Mouse (Mus musculus) midbrain, embryonic 10.5 days (tissue): ENCODE results near the gene Sec22c. TPM values are rescaled to one million over a fixed set of nuclear protein-coding genes. Genes with fewer than 3 reads are reported as not detected.
A peak's percentile ranks its signal among the peaks of the same experiment; 100 is the strongest.

Source experiments
- DNase-seq: peaks from one replicate; pipeline ENCODE4 v3.0.0-alpha.2; 2017; ENCODE audit warnings: low spot score
- H3K27ac ChIP-seq: fragments of 300-500 bp; sonication (generic); replicated peaks from 2 replicates; pipeline ENCODE4 v1.5.1; 2016; ENCODE audit warnings: mild to moderate bottlenecking
- H3K27me3 ChIP-seq: fragments of 300-500 bp; sonication (generic); 2 replicates; pipeline ENCODE4 v1.6.1; 2016; ENCODE audit warnings: low read depth, mild to moderate bottlenecking; ENCODE audit not compliant: poor library complexity, severe bottlenecking
- H3K36me3 ChIP-seq: fragments of 300-500 bp; sonication (generic); 2 replicates; pipeline ENCODE4 v1.6.1; 2016; ENCODE audit warnings: mild to moderate bottlenecking, moderate library complexity
- H3K4me1 ChIP-seq: fragments of 300-500 bp; sonication (generic); 2 replicates; pipeline ENCODE4 v1.6.1; 2016
- H3K4me3 ChIP-seq: fragments of 300-500 bp; sonication (generic); 2 replicates; pipeline ENCODE4 v1.5.1; 2016; ENCODE audit warnings: mild to moderate bottlenecking, moderate library complexity
- H3K9me3 ChIP-seq: fragments of 300-500 bp; sonication (generic); replicated peaks from 2 replicates; pipeline ENCODE4 v1.6.1; 2016; ENCODE audit warnings: mild to moderate bottlenecking
- WGBS: fragments of 180-500 bp; shearing (Covaris S2); methylation state at CpG from one replicate; pipeline ENCODE4 v1.1.7; 2016; 5-methylcytosine and 5-hydroxymethylcytosine counted together
- polyA plus RNA-seq: library from polyadenylated mRNA; unstranded; fragments of >200 nt; fragmentation: Nextera tagmentation; extraction: Ambion mirVana; gene quantifications from 2 replicates; pipeline ENCODE4 v1.2.1, GENCODE M21; 2016

The Sec22c gene
- polyA plus RNA-seq, 1 experiment from 2014 or later: 18.4 TPM

- Histone ChIP-seq H3K9me3 (no peaks in the 10 kb centered on the region), H3K4me1 (peaks cover 26% of the 10 kb centered on the region), H3K36me3 (peaks cover 17% of the 10 kb centered on the region), H3K27ac (peak within 1 kb of the TSS; percentile 91), H3K4me3 (peak within 1 kb of the TSS; percentile 96), H3K27me3 (peaks cover 19% of the 10 kb centered on the region; the same call in 1 of the 2 replicates)
- 6% methylated on average over 37 of the region's 37 CpGs for WGBS
- peak; percentile 98 for DNase-seq
Measured at GRCm38 (mm10) chr9:121709898-121710583, 4.8 kb upstream of the Sec22c start, which contains the start of gene Ss18l2. Ss18l2 (plus strand) TSS chr9:121710329.

- Histone ChIP-seq H3K27ac (no peak overlapping the region), H3K4me3 (no peak overlapping the region), H3K36me3 (peaks cover 15% of the 10 kb centered on the region), H3K27me3 (peaks cover 19% of the 10 kb centered on the region; the same call in 1 of the 2 replicates), H3K9me3 (no peaks in the 10 kb centered on the region), H3K4me1 (peaks cover 38% of the 10 kb centered on the region)
- 71% methylated on average over 7 of the region's 7 CpGs for whole genome bisulfite sequencing
- DNase-seq: no peak
Measured at GRCm38 (mm10) chr9:121708506-121709486, 3.5 kb upstream of the Sec22c start.

- H3K36me3 ChIP-seq: peaks cover 5% of the 10 kb centered on the region
- H3K4me1 ChIP-seq: peaks cover 45% of the 10 kb centered on the region
- peaks cover 19% of the 10 kb centered on the region; the same call in 1 of the 2 replicates for H3K27me3 ChIP-seq
- H3K4me3 ChIP-seq: no peak overlapping the region
- no peak for DNase-seq
- 76% methylated on average over 6 of the region's 6 CpGs for WGBS
- H3K27ac ChIP-seq: no peak overlapping the region
- H3K9me3 ChIP-seq: no peaks in the 10 kb centered on the region
Measured at GRCm38 (mm10) chr9:121707801-121708200, 2.5 kb upstream of the Sec22c start.

GRCm38 (mm10) chr9:121706029-121706675, 862 bp upstream of the Sec22c start:
- Histone ChIP-seq H3K9me3 (no peaks in the 10 kb centered on the region), H3K36me3 (no peaks in the 10 kb centered on the region), H3K27ac (no peak overlapping the region), H3K27me3 (peaks cover 19% of the 10 kb centered on the region; the same call in 1 of the 2 replicates), H3K4me3 (peak overlapping the region; percentile 88; the same call in 1 of the 2 replicates), H3K4me1 (peaks cover 39% of the 10 kb centered on the region)
- WGBS: 74% methylated on average over 6 of the region's 6 CpGs
- DNase-seq: no peak

DNA sequence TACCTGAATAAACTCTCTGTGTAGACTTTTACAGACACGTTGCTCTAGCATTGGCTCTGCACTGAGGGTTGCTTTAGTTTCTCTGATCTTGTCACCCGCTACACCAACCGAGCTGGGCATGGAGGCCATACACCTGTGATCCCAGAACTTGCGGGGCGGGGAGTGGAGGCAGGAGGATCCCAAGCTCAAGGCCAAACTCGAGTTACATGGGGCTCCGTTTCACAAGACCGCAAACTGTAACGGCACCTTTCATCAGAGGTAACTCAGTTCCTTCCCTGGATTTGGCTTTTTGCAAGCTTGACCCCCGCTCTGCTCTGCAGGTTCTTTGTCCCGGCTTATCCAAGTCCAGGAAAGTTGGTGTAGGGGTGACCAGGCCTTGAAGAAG, 1.0 kb downstream of the Sec22c start:
- Histone ChIP-seq H3K9me3 (no peaks in the 10 kb centered on the region), H3K27me3 (peaks cover 19% of the 10 kb centered on the region; the same call in 1 of the 2 replicates), H3K36me3 (peaks cover 12% of the 10 kb centered on the region), H3K27ac (peak overlapping the region; percentile 96), H3K4me3 (peak overlapping the region; percentile 88), H3K4me1 (peaks cover 29% of the 10 kb centered on the region)
- no peak for DNase-seq
- 39% methylated on average over 11 of the region's 11 CpGs for WGBS

- peaks cover 62% of the 10 kb centered on the region for H3K36me3 ChIP-seq
- WGBS: 96% methylated on average over 1 of the region's 1 CpGs
- no peak for DNase-seq
- no peak overlapping the region for H3K27ac ChIP-seq
- H3K4me3 ChIP-seq: no peak overlapping the region
- no peaks in the 10 kb centered on the region for H3K27me3 ChIP-seq
- H3K9me3 ChIP-seq: peaks cover 6% of the 10 kb centered on the region
- H3K4me1 ChIP-seq: no peaks in the 10 kb centered on the region
Measured at GRCm38 (mm10) chr9:121697150-121698049, 7.9 kb downstream of the Sec22c start.

GRCm38 (mm10) chr9:121696626-121697025, 8.7 kb downstream of the Sec22c start:
- no peak for DNase-seq
- Histone ChIP-seq H3K9me3 (peaks cover 6% of the 10 kb centered on the region), H3K4me3 (no peak overlapping the region), H3K27me3 (no peaks in the 10 kb centered on the region), H3K27ac (no peak overlapping the region), H3K36me3 (peaks cover 70% of the 10 kb centered on the region), H3K4me1 (peaks cover 2% of the 10 kb centered on the region; the same call in 1 of the 2 replicates)
- WGBS: 96% methylated on average over 9 of the region's 9 CpGs

GRCm38 (mm10) chr9:121694736-121695135, 10.6 kb downstream of the Sec22c start:
- Histone ChIP-seq H3K9me3 (peaks cover 6% of the 10 kb centered on the region), H3K4me3 (no peak overlapping the region), H3K27me3 (no peaks in the 10 kb centered on the region), H3K36me3 (peaks cover 81% of the 10 kb centered on the region), H3K4me1 (peaks cover 20% of the 10 kb centered on the region), H3K27ac (no peak overlapping the region)
- no peak for DNase-seq
- 82% methylated on average over 12 of the region's 12 CpGs for WGBS

DNA sequence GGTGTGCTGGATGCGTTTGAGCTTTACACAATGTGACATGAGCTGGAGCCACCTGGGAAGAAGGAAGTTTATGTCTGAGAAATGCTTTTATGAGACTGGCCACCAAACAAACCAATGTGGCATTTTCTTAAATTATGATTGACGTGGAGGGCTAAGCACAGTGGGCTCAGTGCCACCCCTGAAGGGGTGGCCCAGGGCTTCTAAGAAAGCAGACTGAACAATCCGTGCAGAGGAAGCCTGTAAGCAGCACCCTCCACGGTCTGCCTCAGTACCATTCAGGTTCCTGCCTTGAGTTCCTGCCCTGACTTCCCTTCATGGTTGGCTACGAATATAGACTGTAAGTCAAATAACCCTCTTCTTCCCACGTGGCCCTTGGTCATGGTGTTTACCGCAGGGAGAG, 14.6 kb downstream of the Sec22c start:
- no peak for DNase-seq
- WGBS: 89% methylated on average over 7 of the region's 7 CpGs
- Histone ChIP-seq H3K4me1 (peaks cover 21% of the 10 kb centered on the region), H3K4me3 (no peak overlapping the region), H3K27me3 (no peaks in the 10 kb centered on the region), H3K27ac (peak overlapping the region; percentile 59), H3K9me3 (no peaks in the 10 kb centered on the region), H3K36me3 (peaks cover 90% of the 10 kb centered on the region)

DNA sequence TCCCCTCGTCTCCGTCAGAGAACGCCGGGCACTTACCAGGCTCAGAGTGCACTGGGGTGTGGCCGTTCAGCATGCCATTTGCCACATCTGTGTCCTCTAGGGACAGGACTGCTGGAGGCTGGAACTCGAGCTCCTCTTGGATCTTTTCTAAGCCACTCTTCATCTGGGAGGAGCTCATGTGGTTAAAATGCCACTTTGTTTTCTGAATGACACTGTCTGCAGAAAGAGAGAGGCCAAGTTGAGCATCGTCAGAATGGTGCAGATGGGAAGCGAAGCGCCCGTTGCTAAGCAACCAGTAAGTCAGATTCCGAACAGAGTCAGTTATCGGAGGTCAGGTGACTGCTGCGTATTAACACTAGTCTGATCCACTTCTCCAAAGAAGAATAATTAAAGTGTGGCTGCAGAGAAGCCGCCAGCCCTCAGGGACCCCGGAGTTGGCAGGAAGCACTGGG, 15.1 kb downstream of the Sec22c start:
- DNase-seq: peak; percentile 21
- H3K27me3 ChIP-seq: no peaks in the 10 kb centered on the region
- H3K27ac ChIP-seq: peak overlapping the region; percentile 59
- 77% methylated on average over 15 of the region's 15 CpGs for WGBS
- peaks cover 21% of the 10 kb centered on the region for H3K4me1 ChIP-seq
- peaks cover 92% of the 10 kb centered on the region for H3K36me3 ChIP-seq
- no peaks in the 10 kb centered on the region for H3K9me3 ChIP-seq
- peak overlapping the region; percentile 11; the same call in 1 of the 2 replicates for H3K4me3 ChIP-seq

- Histone ChIP-seq H3K9me3 (no peaks in the 10 kb centered on the region), H3K4me3 (no peak overlapping the region), H3K4me1 (peaks cover under 1% of the 10 kb centered on the region), H3K36me3 (peaks cover 78% of the 10 kb centered on the region), H3K27ac (no peak overlapping the region), H3K27me3 (no peaks in the 10 kb centered on the region)
- 84% methylated on average over 7 of the region's 7 CpGs for WGBS
- DNase-seq: no peak
Measured at GRCm38 (mm10) chr9:121684702-121685101, 20.6 kb downstream of the Sec22c start.
